Mouse (Mus musculus) gastrocnemius, adult 2 months (tissue): ENCODE measurements at regions not wholly inside any gene's neighbourhood (a gene's known extent, or its start where the extent isn't known, plus 50 kb on each side); places are given as distances from the start of the nearest gene placed in this dataset.

Experiments
- DNase-seq: peaks from one replicate; pipeline ENCODE4 v3.0.0; 2022
- H3K27ac ChIP-seq: fragments of 200-600 bp; 2 replicates; pipeline ENCODE4 v1.8.1; 2022; ENCODE audit warnings: mild to moderate bottlenecking
- H3K4me3 ChIP-seq: fragments of 200-600 bp; 2 replicates; pipeline ENCODE4 v1.8.1; 2022; ENCODE audit warnings: mild to moderate bottlenecking, moderate library complexity
- CTCF ChIP-seq: fragments of 200-600 bp; IDR thresholded peaks from 2 replicates; pipeline ENCODE4 v1.8.1; 2022; ENCODE audit warnings: antibody characterized with exemption, mild to moderate bottlenecking, moderate library complexity
- intact Hi-C: fragments of 180-260 bp; cut with DNase I; formaldehyde crosslinking; loops from one replicate; pipeline ENCODE4 v1.15.1; 2025

- intact Hi-C loops = no loop called here
- no peak overlapping the region for H3K27ac ChIP-seq
- DNase-seq = no peak
- no peak overlapping the region for H3K4me3 ChIP-seq
- TF ChIP-seq CTCF = no peak
These were observed 53.9 kb upstream of the Fmo9 start for GRCm38 (mm10) chr1:166735545-166735944.

GRCm38 (mm10) chr1:166738029-166738428, 56.4 kb upstream of the Fmo9 start:
- peak; percentile 77 for TF ChIP-seq CTCF
- intact Hi-C loops = no loop called here
- no peak for DNase-seq
- Histone ChIP-seq H3K4me3 (no peak overlapping the region), H3K27ac (no peak overlapping the region)

GRCm38 (mm10) chr1:166750236-166750635, 68.6 kb upstream of the Fmo9 start:
- H3K27ac ChIP-seq = no peak overlapping the region
- H3K4me3 ChIP-seq = no peak overlapping the region
- intact Hi-C loops = no loop called here
- DNase-seq = no peak
- no peak for TF ChIP-seq CTCF

- no peak for DNase-seq
- H3K27ac ChIP-seq = no peak overlapping the region
- TF ChIP-seq CTCF = no peak
- intact Hi-C loops = no loop called here
- H3K4me3 ChIP-seq = no peak overlapping the region
These were observed 69.1 kb upstream of the Fmo9 start for GRCm38 (mm10) chr1:166750777-166751176.

- TF ChIP-seq CTCF = no peak
- Histone ChIP-seq H3K4me3 (no peak overlapping the region), H3K27ac (no peak overlapping the region)
- DNase-seq = no peak
- intact Hi-C loops = no loop called here
These were observed 69.8 kb upstream of the Fmo9 start for GRCm38 (mm10) chr1:166751436-166751835.

- TF ChIP-seq CTCF = no peak
- DNase-seq = no peak
- H3K27ac ChIP-seq = no peak overlapping the region
- intact Hi-C loops = no loop called here
- H3K4me3 ChIP-seq = no peak overlapping the region
These were observed 71.5 kb upstream of the Fmo9 start for GRCm38 (mm10) chr1:166752990-166753709.

- intact Hi-C loops = no loop called here
- H3K27ac ChIP-seq = no peak overlapping the region
- H3K4me3 ChIP-seq = no peak overlapping the region
- DNase-seq = no peak
- TF ChIP-seq CTCF = no peak
These were observed 77.3 kb upstream of the Fmo9 start for GRCm38 (mm10) chr1:166758987-166759386.

GRCm38 (mm10) chr1:166773114-166773513, 91.5 kb upstream of the Fmo9 start:
- no peak overlapping the region for H3K27ac ChIP-seq
- intact Hi-C loops = no loop called here
- no peak overlapping the region for H3K4me3 ChIP-seq
- no peak for DNase-seq
- TF ChIP-seq CTCF = no peak

GRCm38 (mm10) chr1:166782106-166782505, 100.5 kb upstream of the Fmo9 start:
- peak; percentile 71 for TF ChIP-seq CTCF
- no peak overlapping the region for H3K4me3 ChIP-seq
- no peak overlapping the region for H3K27ac ChIP-seq
- DNase-seq = peak; percentile 30
- intact Hi-C loops = loop anchor here (1.0 to 5.0 kb wide), 2 partner anchors 250 to 430 kb away; no protein-coding TSS in a partner anchor

- H3K4me3 ChIP-seq = no peak overlapping the region
- intact Hi-C loops = no loop called here
- no peak for TF ChIP-seq CTCF
- no peak for DNase-seq
- H3K27ac ChIP-seq = no peak overlapping the region
These were observed 106.3 kb upstream of the Fmo9 start for GRCm38 (mm10) chr1:166787945-166788344.

- Histone ChIP-seq H3K27ac (no peak overlapping the region), H3K4me3 (no peak overlapping the region)
- TF ChIP-seq CTCF = no peak
- intact Hi-C loops = no loop called here
- no peak for DNase-seq
These were observed 107.3 kb upstream of the Fmo9 start for GRCm38 (mm10) chr1:166788824-166789399.

- TF ChIP-seq CTCF = no peak
- Histone ChIP-seq H3K4me3 (no peak overlapping the region), H3K27ac (no peak overlapping the region)
- no peak for DNase-seq
- intact Hi-C loops = no loop called here
These were observed 111.5 kb upstream of the Fmo9 start for GRCm38 (mm10) chr1:166793052-166793716.

- Histone ChIP-seq H3K4me3 (no peak overlapping the region), H3K27ac (no peak overlapping the region)
- peak; percentile 27 for DNase-seq
- intact Hi-C loops = no loop called here
- no peak for TF ChIP-seq CTCF
These were observed 112.1 kb upstream of the Fmo9 start for GRCm38 (mm10) chr1:166793717-166794081.
